Mouse (Mus musculus) lung, postnatal 0 days (tissue): Measurements from ENCODE around the gene Fam149a.

Experiments
- CTCF ChIP-seq: IDR thresholded peaks from 2 replicates; pipeline ENCODE4 v1.5.1; 2016; ENCODE audit warnings: antibody characterized with exemption, mild to moderate bottlenecking
- EP300 ChIP-seq: IDR thresholded peaks from 2 replicates; pipeline ENCODE4 v1.6.1; 2016; ENCODE audit warnings: antibody characterized with exemption, mild to moderate bottlenecking, control low read depth

GRCm38 (mm10) chr8:45324151-45324550, 57.9 kb downstream of the Fam149a start:
- TF ChIP-seq CTCF (no peak), EP300 (no peak)
